Mouse (Mus musculus) neural tube, embryonic 13.5 days (tissue): ENCODE data around the gene Taf10. TPM values are rescaled to one million over a fixed set of nuclear protein-coding genes. Genes with fewer than 3 reads are reported as not detected.

Source experiments
- polyA plus RNA-seq: library from polyadenylated mRNA; unstranded; fragments of >200 nt; fragmentation: Nextera tagmentation; extraction: Ambion mirVana; gene quantifications from 2 replicates; pipeline ENCODE4 v1.2.1, GENCODE M21; 2015

The Taf10 gene
- polyA plus RNA-seq, 1 experiment from 2014 or later = 121 TPM

Other genes starting within 250 kb of the Taf10 start
- gene Smpd1, start 190.0 kb downstream of the Taf10 start, polyA plus RNA-seq = 62.0 and 71.4 TPM in 2 replicates
- gene Apbb1, start 162.7 kb downstream of the Taf10 start, polyA plus RNA-seq = 206 and 248 TPM in 2 replicates
- 0.21 and 0.26 TPM in 2 replicates for gene Hpx, start 144.2 kb downstream of the Taf10 start, polyA plus RNA-seq
- gene Trim3, start 110.8 kb downstream of the Taf10 start, polyA plus RNA-seq = 84.1 and 85.4 TPM in 2 replicates
- 166 and 168 TPM in 2 replicates for gene Timm10b, start 104.3 kb downstream of the Taf10 start, polyA plus RNA-seq
- gene Arfip2, start 103.9 kb downstream of the Taf10 start, polyA plus RNA-seq = 81.1 and 82.1 TPM in 2 replicates
- 6.1 and 7.1 TPM in 2 replicates for gene Gm45799, start 103.8 kb downstream of the Taf10 start, polyA plus RNA-seq
- 1.0 and 1.2 TPM in 2 replicates for gene Dnhd1, start 93.5 kb downstream of the Taf10 start, polyA plus RNA-seq
- gene Ilk, start 7.8 kb downstream of the Taf10 start, polyA plus RNA-seq = 215 and 225 TPM in 2 replicates
- gene Rrp8, start 7.0 kb downstream of the Taf10 start, polyA plus RNA-seq = 26.0 and 26.3 TPM in 2 replicates
- gene Tpp1, start 7.9 kb upstream of the Taf10 start, polyA plus RNA-seq = 48.4 and 49.2 TPM in 2 replicates
- 13.5 and 14.7 TPM in 2 replicates for gene Dchs1, start 43.3 kb upstream of the Taf10 start, polyA plus RNA-seq
- 224 and 230 TPM in 2 replicates for gene Mrpl17, start 66.7 kb upstream of the Taf10 start, polyA plus RNA-seq
- gene Gm4070, start 209.6 kb upstream of the Taf10 start, polyA plus RNA-seq = not detected in 2 replicates